ENCODE assay signal across 8 mouse cellular contexts in the genomic region with DNA sequence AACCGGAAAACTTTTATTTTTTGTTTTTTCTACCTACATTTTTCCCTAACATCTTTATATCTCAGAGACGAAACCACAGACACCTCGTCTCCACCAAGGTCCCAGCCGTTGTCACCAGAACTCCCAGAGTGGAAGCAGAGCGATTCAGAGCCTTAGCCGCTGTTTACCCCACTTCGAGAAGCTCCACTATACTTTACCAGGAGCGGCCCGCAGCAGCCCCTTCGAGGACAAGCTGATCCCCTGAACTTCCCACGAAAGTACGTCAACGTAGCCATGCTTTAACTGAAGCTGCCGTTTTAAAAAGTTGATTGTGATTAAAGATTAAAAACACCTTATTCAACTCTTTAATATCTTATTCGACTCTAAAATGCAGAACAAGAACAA. TPM values are rescaled to one million over a fixed set of nuclear protein-coding genes. Genes with fewer than 3 reads are reported as not detected.
DNase-seq lines count a peak whose midpoint lies in the region; ATAC-seq and TF ChIP-seq lines count a peak whose summit lies in the region.

No protein-coding gene starts in this region.

- peak overlapping the region; percentile 37; the same call in 1 of the 2 replicates for H3K9ac ChIP-seq in limb, embryonic 12.5 days (replicated peaks)
- no peak overlapping the region for H3K9ac ChIP-seq in neural tube, embryonic 14.5 days (replicated peaks; ENCODE audit: low read depth, low read length)

- WGBS in limb, embryonic 12.5 days, result 20% methylated on average over 15 of the region's 15 CpGs
- 26% methylated on average over 15 of the region's 15 CpGs for WGBS in neural tube, embryonic 14.5 days

- no peaks in the 10 kb centered on the region for H3K36me3 ChIP-seq in C2C12 (ENCODE audit: control insufficient read depth, insufficient read depth)
- no peaks in the 10 kb centered on the region for H3K36me3 ChIP-seq in limb, embryonic 12.5 days
- H3K36me3 ChIP-seq in neural tube, embryonic 14.5 days (ENCODE audit: control insufficient read depth, insufficient read depth, low read length), result no peaks in the 10 kb centered on the region

- H3K79me3 ChIP-seq in C2C12 (ENCODE audit: low read depth), result no peaks in the 10 kb centered on the region

- peak overlapping the region; percentile 37 for H3K4me2 ChIP-seq in limb, embryonic 12.5 days
- peak overlapping the region; percentile 40 for H3K4me2 ChIP-seq in neural tube, embryonic 14.5 days (ENCODE audit: low read depth, low read length)

- H3K79me2 ChIP-seq in C2C12 (ENCODE audit: control insufficient read depth, insufficient read depth), result no peaks in the 10 kb centered on the region

- peak overlapping the region; percentile 32 for H3ac ChIP-seq in C2C12 (ENCODE audit: control insufficient read depth, insufficient read length, low read depth)

- TF ChIP-seq CTCF in C2C12 (IDR thresholded peaks at IDR 0.05; ENCODE audit: control insufficient read depth, insufficient read depth, insufficient read length), result no peak

- ATAC-seq in cerebellum, adult (ENCODE audit: insufficient number of reproducible peaks, low FRiP score, low TSS enrichment), result peak; percentile 56; the same call in 1 of the 2 replicates
- peak; percentile 83 for ATAC-seq in erythroblast, adult 5-6 weeks (replicated peaks; ENCODE audit: low FRiP score, poor library complexity, severe bottlenecking)
- peak; percentile 87 for ATAC-seq in limb, embryonic 12.5 days (ENCODE audit: insufficient number of reproducible peaks, insufficient read depth, low FRiP score, low TSS enrichment, low read depth)
- ATAC-seq in neural tube, embryonic 14.5 days (ENCODE audit: low read depth), result peak; percentile 92

- H3K27ac ChIP-seq in limb, embryonic 12.5 days, result no peak overlapping the region
- no peak overlapping the region for H3K27ac ChIP-seq in neural tube, embryonic 14.5 days (ENCODE audit: low read depth, low read length)

- H3K27me3 ChIP-seq in C2C12 (ENCODE audit: control insufficient read depth, insufficient read depth, insufficient read length), result no peaks in the 10 kb centered on the region
- H3K27me3 ChIP-seq in limb, embryonic 12.5 days, result peaks cover 33% of the 10 kb centered on the region
- no peaks in the 10 kb centered on the region for H3K27me3 ChIP-seq in neural tube, embryonic 14.5 days (ENCODE audit: control insufficient read depth, insufficient read depth, low read length)

- DNase-seq in cerebellum, adult 9-10 months, result no peak
- no peak for DNase-seq in ovary, postnatal 36 days (ENCODE audit: low spot score)
- no peak for DNase-seq in spleen, adult 18-20 months

- no peak overlapping the region for H3K4me3 ChIP-seq in C2C12 (ENCODE audit: insufficient read depth, poor library complexity, severe bottlenecking)
- H3K4me3 ChIP-seq in limb, embryonic 12.5 days (replicated peaks), result peak overlapping the region; percentile 45
- H3K4me3 ChIP-seq in neural tube, embryonic 14.5 days (ENCODE audit: low read depth, low read length), result peak overlapping the region; percentile 40

- no peaks in the 10 kb centered on the region for H3K4me1 ChIP-seq in limb, embryonic 12.5 days (replicated peaks)
- no peaks in the 10 kb centered on the region for H3K4me1 ChIP-seq in neural tube, embryonic 14.5 days (ENCODE audit: control insufficient read depth, insufficient read depth, low read length)

- H3K9me3 ChIP-seq in limb, embryonic 12.5 days, result no peaks in the 10 kb centered on the region
- no peaks in the 10 kb centered on the region for H3K9me3 ChIP-seq in neural tube, embryonic 14.5 days (ENCODE audit: control insufficient read depth, low read length)

TF ChIP-seq in C2C12, 6 proteins besides CTCF, POLR2A, EP300 and RAD21:
- TF ChIP-seq MAX (IDR thresholded peaks at IDR 0.05) (no peak), USF1 (IDR thresholded peaks at IDR 0.05; ENCODE audit: low read depth) (no peak), FOSL1 (IDR thresholded peaks at IDR 0.05; ENCODE audit: insufficient read depth, low read length, poor library complexity, severe bottlenecking) (no peak), CEBPB (IDR thresholded peaks at IDR 0.05; ENCODE audit: low read depth) (no peak), MYOD1 (IDR thresholded peaks at IDR 0.05; ENCODE audit: control insufficient read depth, insufficient read length, low read depth) (no peak), MYOG (IDR thresholded peaks at IDR 0.05; ENCODE audit: control insufficient read depth, extremely low read depth, insufficient read length) (no peak)

RNA-seq across cellular contexts. Expression of gene Rs1, which starts 1.6 kb away (rescaled TPM):
- not detected for polyA plus RNA-seq in C2C12 (2012; fragmentation: generic; extraction: Trizol)
- not detected in 2 replicates for total RNA-seq in erythroblast, adult 5-6 weeks (2015; ENCODE audit: low replicate concordance)
- total RNA-seq in erythroblast, adult 5-6 weeks (2017; ENCODE audit: low replicate concordance), result not detected in 2 replicates
- not detected in 2 replicates for polyA plus RNA-seq in limb, embryonic 12.5 days (2016; fragmentation: Nextera tagmentation; extraction: Ambion mirVana)
- polyA plus RNA-seq in neural tube, embryonic 14.5 days (2014; fragmentation: Nextera tagmentation; extraction: Ambion mirVana), result 0.04 and 0.08 TPM in 2 replicates

RNA-seq across cellular contexts. Expression of gene Ppef1, which starts 30.7 kb away (rescaled TPM):
- 0.19 TPM for polyA plus RNA-seq in C2C12 (2012; fragmentation: generic; extraction: Trizol)
- total RNA-seq in erythroblast, adult 5-6 weeks (2015; ENCODE audit: low replicate concordance), result not detected in 2 replicates
- not detected in 2 replicates for total RNA-seq in erythroblast, adult 5-6 weeks (2017; ENCODE audit: low replicate concordance)
- polyA plus RNA-seq in limb, embryonic 12.5 days (2016; fragmentation: Nextera tagmentation; extraction: Ambion mirVana), result 0.40 and 0.88 TPM in 2 replicates
- 3.2 and 18.8 TPM in 2 replicates for polyA plus RNA-seq in neural tube, embryonic 14.5 days (2014; fragmentation: Nextera tagmentation; extraction: Ambion mirVana)
